Mouse (Mus musculus): ENCODE data around the gene Mapk10. TPM values are rescaled to one million over a fixed set of nuclear protein-coding genes. Genes with fewer than 3 reads are reported as not detected.
"Not testable (repeated sequence)": the region's sequence is repeated elsewhere in the genome, so short reads cannot be mapped to it uniquely, and the experiment has no call there.

The Mapk10 gene
- total RNA-seq, 2 experiments from 2014 or later, result 466 to 482 TPM

GRCm38 (mm10) chr5:102903487-102903886, 307.6 kb downstream of the Mapk10 start:
- no peak for DNase-seq (ENCODE audit: low spot score in 2 of 2)
- intact Hi-C loops (cut with DNase I), result no loop called here

- DNase-seq (ENCODE audit: low spot score in 2 of 2), result no peak
- intact Hi-C loops (cut with DNase I), result no loop called here
Observed at GRCm38 (mm10) chr5:102901176-102901575, 310.0 kb downstream of the Mapk10 start.

GRCm38 (mm10) chr5:102899680-102900215, 311.4 kb downstream of the Mapk10 start:
- intact Hi-C loops (cut with DNase I), result no loop called here

GRCm38 (mm10) chr5:102898301-102898700, 312.8 kb downstream of the Mapk10 start:
- no peak for DNase-seq (ENCODE audit: low spot score in 2 of 2)
- intact Hi-C loops (cut with DNase I), result no loop called here

More at GRCm38 (mm10) chr5:102899680-102900215, 311.4 kb downstream of the Mapk10 start:
- no peak for DNase-seq (ENCODE audit: low spot score in 2 of 2)

- intact Hi-C loops (cut with DNase I), result no loop called here
- no peak for DNase-seq (ENCODE audit: low spot score in 2 of 2)
Observed at GRCm38 (mm10) chr5:102892226-102892625, 318.9 kb downstream of the Mapk10 start.

GRCm38 (mm10) chr5:102889163-102889488, 322.0 kb downstream of the Mapk10 start:
- no peak for DNase-seq (ENCODE audit: low spot score in 2 of 2)
- intact Hi-C loops (cut with DNase I), result no loop called here

- DNase-seq (ENCODE audit: low spot score in 2 of 2), result no peak
- intact Hi-C loops (cut with DNase I), result no loop called here
Observed at GRCm38 (mm10) chr5:102888482-102889162, 322.5 kb downstream of the Mapk10 start.

GRCm38 (mm10) chr5:102875628-102876027, 335.5 kb downstream of the Mapk10 start:
- intact Hi-C loops (cut with DNase I), result no loop called here
- DNase-seq (ENCODE audit: low spot score in 2 of 2), result no peak

GRCm38 (mm10) chr5:102874605-102875298, 336.4 kb downstream of the Mapk10 start:
- peak; percentile 72 to 83 for DNase-seq (ENCODE audit: low spot score in 2 of 2)
- intact Hi-C loops (cut with DNase I), result loop anchor here (5.0 kb wide), 3 partner anchors 172 to 727 kb away; no protein-coding TSS in a partner anchor

- intact Hi-C loops (cut with DNase I), result loop anchor here (5.0 kb wide), 3 partner anchors 171 to 726 kb away; no protein-coding TSS in a partner anchor
- not testable (repeated sequence) for DNase-seq (ENCODE audit: low spot score in 2 of 2)
Observed at GRCm38 (mm10) chr5:102872996-102873395, 338.1 kb downstream of the Mapk10 start.

- DNase-seq (ENCODE audit: low spot score in 2 of 2), result no peak
- intact Hi-C loops (cut with DNase I), result no loop called here
Observed at GRCm38 (mm10) chr5:102868196-102868595, 342.9 kb downstream of the Mapk10 start.

- no peak for DNase-seq (ENCODE audit: low spot score in 2 of 2)
- intact Hi-C loops (cut with DNase I), result no loop called here
Observed at GRCm38 (mm10) chr5:102859749-102860148, 351.4 kb downstream of the Mapk10 start.

- intact Hi-C loops (cut with DNase I), result no loop called here
- DNase-seq (ENCODE audit: low spot score in 2 of 2), result no peak
Observed at GRCm38 (mm10) chr5:102858047-102858446, 353.1 kb downstream of the Mapk10 start.

Other genes with a start within 250 kb of the Mapk10 start
- 10 to 100 TPM in 1 of 2 experiments, 1 to 10 TPM in 1; 9.3 to 10.5 TPM for gene Ptpn13, start 213.9 kb upstream of the Mapk10 start, total RNA-seq (2021)